Mouse (Mus musculus) c-Kit-positive CD71-positive TER-119-positive erythroid progenitor cells, embryonic 14.5 days (primary cell): ENCODE data around the gene Dagla.

ENCODE experiments used
- DNase-seq: peaks from one replicate; pipeline ENCODE4 v3.0.0-alpha.2; 2013; ENCODE audit warnings: low spot score

Gene Dagla

GRCm38 (mm10) chr19:10304810-10305544 lies at the start of gene Dagla:
TSS of gene Dagla (minus strand) at chr19:10304877.
- peak; percentile 17 for DNase-seq

DNA sequence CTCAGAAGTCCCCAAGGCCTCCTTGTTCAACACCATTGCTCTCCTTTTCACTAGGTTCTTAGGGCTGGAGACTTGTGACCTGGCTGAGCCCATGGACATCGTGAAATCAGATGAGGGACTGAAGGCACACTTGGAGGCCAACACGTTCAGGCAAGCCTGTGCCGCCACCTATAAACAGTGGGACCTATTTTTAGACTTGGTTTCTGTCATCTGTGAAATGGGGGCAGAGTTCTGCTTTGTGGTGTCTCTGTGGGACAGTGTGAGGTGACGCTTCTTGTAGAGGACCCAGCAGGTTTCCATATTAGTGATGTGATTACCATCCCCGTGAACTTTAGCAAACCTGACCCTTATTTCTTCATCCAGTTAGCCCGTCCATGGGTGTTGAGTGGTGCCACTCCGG lies 47.5 kb upstream of the Dagla start:
- no peak for DNase-seq

GRCm38 (mm10) chr19:10347628-10348273 lies 43.1 kb upstream of the Dagla start:
- DNase-seq, result no peak

DNA sequence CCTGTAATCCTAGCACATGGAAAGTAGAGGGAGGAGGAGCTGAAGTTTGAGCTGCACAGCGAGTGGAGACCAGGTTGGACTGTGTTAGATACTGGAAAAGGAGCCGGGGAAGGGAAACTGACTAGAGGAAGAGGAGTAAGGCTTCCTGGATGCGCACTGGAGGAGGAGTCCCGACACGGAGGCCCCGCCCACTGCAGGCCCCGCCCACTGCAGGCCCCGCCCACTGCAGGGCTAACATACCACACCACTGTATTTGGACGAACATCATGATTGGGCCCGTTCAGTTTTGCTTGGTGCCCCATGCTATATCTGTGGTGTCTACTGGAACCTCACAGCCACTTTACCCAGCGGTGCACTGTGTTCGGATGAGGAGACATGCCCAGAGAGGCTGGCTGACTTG lies 41.0 kb upstream of the Dagla start:
- DNase-seq, result no peak

DNA sequence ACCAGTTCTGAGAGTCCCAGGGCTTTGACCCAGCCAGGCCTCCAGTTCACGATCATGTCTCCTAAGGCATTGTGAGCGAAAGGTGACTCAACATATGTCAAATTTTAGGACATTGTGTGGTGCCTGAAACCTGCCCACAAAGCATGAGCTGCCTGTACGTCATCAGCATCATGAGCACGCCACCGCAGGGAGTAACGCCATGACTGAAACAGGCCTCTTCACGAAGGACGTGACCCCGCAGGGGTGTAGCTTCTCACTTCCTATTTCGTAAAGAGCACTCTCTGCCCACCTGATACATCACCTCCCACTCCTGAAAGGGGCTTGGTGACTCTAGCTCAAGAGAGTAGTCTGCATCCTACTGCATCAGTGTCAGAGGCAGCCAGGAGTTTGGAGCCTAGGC lies 39.2 kb upstream of the Dagla start:
- no peak for DNase-seq

- no peak for DNase-seq
Observed at GRCm38 (mm10) chr19:10341817-10342439, 37.3 kb upstream of the Dagla start.

- DNase-seq, result peak; percentile 27
Observed at GRCm38 (mm10) chr19:10341152-10341551, 36.5 kb upstream of the Dagla start.

- no peak for DNase-seq
Observed at GRCm38 (mm10) chr19:10340661-10341060, 36.0 kb upstream of the Dagla start.

GRCm38 (mm10) chr19:10339271-10339670 lies 34.6 kb upstream of the Dagla start:
- no peak for DNase-seq

DNA sequence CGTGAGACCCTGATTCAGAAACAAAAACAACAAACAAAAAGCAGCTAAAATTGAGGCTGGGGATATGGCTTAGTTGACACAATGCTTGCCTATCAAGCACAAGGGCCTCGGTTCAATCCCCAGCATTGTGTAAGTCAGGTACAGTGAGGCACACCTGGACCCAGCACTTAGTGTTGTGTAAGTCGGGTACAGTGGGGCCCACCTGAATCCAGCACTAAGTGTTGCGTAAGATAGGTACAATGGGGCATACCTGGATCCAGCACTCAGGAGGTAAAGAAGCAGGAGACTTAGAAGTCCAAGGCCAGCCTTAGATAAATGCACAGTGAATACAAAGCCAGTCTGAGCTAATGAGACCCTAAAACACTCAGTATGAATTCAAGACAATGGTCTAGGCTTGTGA lies 34.0 kb upstream of the Dagla start:
- DNase-seq, result no peak

DNA sequence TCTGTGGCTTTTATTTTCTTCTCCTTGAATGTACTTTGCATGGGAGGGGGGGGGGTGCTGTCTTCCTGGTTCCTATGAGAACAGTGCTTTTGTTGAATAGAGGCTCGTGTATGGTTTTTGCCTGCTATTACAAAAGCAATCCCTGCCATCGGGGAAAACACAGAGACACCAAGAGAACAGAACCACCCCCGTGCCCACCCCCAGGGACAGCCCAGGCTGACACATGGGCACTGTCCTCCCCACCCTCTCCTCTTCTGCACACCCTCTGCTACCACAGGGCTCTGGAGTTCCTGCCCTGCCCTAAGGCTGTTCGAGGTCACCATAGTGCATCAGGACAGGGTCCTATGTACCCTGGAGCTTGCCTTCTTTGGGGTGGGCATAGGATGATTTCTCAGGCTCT lies 29.8 kb upstream of the Dagla start:
- no peak for DNase-seq

- DNase-seq, result peak; percentile 48
Observed at GRCm38 (mm10) chr19:10333545-10334252, 29.0 kb upstream of the Dagla start.

GRCm38 (mm10) chr19:10331706-10332105 lies 27.0 kb upstream of the Dagla start:
- DNase-seq, result no peak

GRCm38 (mm10) chr19:10329033-10329432 lies 24.4 kb upstream of the Dagla start:
- no peak for DNase-seq

GRCm38 (mm10) chr19:10326609-10327008 lies 21.9 kb upstream of the Dagla start:
- DNase-seq, result no peak

GRCm38 (mm10) chr19:10323860-10324259 lies 19.2 kb upstream of the Dagla start:
- DNase-seq, result no peak

GRCm38 (mm10) chr19:10323362-10323837 lies 18.7 kb upstream of the Dagla start:
- no peak for DNase-seq

- no peak for DNase-seq
Observed at GRCm38 (mm10) chr19:10317795-10318194, 13.1 kb upstream of the Dagla start.

- DNase-seq, result no peak
Observed at GRCm38 (mm10) chr19:10317358-10317757, 12.7 kb upstream of the Dagla start.

- DNase-seq, result no peak
Observed at GRCm38 (mm10) chr19:10316956-10317355, 12.3 kb upstream of the Dagla start.

DNA sequence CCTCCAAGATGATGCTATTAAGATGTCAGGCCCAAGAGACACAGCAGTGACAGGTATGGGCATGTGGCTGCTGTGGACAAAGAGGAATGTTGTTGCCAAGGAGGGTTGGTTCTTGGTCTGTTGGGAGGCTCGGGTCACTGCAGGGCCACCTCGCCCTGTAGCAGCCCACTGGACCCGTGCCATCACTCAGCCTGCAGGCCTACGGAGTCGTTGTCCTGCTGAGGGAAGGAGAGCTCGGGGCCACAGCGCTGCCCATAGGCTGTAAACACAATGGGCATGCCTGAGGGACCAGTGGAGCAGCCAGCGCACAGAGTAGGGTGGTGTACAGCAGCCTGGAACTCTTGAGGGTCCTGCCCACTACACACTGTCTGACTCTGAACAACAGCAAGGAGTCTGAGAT lies 7.4 kb upstream of the Dagla start:
- DNase-seq, result no peak

DNA sequence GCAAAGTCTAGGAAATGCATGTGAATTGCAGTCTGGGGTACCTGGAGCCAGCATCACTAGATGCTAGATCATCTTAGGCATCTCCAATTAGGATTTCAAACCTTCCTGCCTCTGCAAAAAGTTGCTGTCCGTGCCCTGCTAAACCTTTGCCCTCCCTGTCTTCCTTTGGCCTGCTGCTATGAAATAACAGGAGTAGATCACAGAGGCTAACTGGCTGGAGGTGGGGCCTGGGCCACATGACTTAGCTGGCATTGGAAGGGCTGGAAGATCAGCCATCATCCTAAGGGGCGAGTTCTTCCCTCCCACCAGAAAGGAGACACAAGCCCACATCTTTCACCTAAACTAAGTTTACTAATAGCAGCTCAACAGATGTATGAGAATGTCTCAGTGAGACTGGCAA lies 4.3 kb upstream of the Dagla start:
- DNase-seq, result no peak

DNA sequence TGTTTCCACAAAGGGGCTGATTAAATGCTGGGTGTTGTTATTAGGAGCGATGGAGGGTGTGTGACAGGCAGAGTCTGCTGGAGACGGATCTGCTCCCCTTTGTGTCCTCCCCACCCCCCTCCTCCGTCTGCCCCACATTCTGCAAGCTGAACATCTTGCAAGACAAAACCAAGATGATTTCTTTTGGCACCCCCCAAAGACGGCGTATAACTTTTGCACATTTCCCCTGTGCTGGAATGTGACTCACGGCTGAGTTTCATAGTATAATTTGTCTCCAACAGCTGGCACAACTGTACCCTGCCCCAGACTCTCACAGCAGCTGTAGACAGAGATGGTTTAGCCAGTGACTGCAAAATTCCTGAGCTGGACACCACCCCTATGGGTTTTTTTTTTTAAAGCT lies 3.3 kb upstream of the Dagla start:
- DNase-seq, result no peak
